Mouse (Mus musculus) B cell, adult 62 days (primary cell): ENCODE data around the gene Pcsk6. TPM values are rescaled to one million over a fixed set of nuclear protein-coding genes. Genes with fewer than 3 reads are reported as not detected.

Experiments
- total RNA-seq: library from RNA; stranded (reverse); gene quantifications from 4 replicates; pipeline ENCODE4 v1.2.4, GENCODE M21; 2023

The Pcsk6 gene
- not detected in 4 replicates for total RNA-seq

DNA sequence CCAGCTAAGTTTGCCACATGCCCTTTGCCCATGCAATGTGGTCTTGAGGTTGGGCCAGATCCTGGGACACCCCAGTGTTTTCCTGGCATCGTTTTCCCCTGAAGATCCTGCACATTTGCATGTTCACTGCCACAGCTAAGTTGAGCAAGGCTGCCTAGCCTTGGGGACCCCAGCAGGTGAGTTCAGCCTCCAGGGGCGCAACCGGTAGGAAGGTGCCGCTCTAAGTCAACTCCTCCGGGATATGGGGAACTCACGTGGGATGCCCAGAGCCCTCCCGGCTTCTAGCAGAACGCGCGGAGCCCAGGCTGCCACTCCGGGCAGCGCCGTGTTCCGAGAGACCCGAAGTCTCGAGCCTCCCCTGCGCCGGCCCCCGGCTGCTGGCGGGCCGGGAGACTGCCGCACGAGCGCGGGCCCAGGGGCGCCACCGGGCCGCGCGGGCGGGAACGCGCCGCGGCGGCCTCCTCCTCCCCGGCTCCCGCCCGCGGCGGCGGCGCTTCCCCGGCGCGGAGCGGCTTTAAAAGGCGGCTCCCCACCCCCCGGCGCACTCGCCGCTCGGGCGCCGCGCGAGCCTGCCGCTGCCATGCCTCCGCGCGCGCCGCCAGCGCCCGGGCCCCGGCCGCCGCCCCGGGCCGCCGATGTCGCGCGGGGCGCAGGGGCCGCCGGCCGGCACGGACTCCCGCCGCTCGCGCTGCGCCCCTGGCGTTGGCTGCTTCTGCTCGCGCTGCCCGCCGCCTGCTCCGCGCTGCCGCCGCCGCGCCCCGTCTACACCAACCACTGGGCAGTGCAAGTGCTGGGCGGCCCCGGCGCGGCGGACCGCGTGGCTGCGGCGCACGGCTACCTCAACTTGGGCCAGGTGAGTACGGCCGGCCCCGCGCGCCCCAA lies at the start of gene Pcsk6:
Gene Pcsk6 (plus strand): TSS at position 144 of the 882 bp plus-strand sequence.

DNA sequence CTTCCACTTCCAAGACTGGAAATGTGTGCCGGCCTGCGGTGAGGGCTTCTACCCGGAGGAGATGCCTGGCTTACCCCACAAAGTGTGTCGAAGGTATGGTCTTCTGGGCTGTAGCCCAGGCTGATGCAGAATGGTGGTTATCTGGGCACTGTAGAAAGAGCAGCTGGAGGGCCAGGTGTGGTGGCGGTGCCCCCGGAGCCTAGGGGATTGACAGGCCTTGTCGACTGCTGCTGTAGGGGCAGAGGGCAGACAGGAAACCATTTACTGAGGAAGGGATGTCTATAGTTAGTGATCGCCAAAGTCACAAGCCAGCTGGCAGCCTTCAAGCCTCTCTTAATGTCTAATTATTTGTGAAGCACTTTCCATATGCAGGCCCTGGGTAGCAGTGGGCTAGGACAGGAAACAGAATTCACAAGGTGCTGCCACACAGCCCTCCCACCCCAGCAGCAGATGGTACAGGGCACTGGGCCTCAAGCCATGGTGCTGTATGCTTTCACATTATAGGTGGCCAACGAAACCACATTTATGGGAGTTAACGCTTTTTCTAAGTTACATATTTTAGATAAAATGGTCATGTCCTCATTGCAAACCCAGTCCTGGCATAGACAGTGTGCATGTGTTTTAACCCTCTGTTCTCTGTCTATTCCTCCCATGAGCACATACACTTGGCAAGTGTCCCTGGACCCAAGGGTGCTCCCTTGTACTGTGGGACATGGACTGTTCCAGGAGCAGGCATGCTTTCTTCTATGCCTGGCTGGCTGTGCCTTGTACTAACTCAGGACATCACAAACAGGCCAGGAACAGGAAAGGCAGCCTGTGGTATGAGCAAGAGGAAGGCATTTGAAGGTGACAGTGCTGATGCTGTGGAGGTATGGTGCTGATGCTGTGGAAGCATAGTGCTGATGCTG lies 182.3 kb downstream of the Pcsk6 start, which contains the start of gene Gm45213:
Gene Gm45213 (plus strand): TSS at position 51 of the 908 bp plus-strand sequence.

DNA sequence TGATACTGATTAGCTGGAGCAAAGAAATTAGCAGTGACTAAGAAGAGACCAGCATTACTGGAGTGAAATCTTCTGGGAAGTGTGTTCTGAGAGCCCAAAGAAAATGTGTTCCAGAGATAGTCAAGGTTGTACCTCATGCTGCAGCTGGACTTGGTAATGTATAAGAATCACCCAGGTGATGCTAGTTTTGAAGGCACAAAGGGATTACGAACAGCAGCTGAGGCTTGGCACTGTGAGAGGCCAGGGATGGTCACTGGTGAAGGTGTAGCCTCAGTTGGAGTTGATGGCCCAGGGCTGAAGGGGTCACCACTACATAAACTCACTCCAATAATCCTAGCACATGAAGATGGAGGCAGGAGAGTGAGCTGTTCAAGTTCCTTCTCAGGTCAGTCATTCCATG lies 197.2 kb downstream of the Pcsk6 start, which contains the start of gene Snrpa1:
Gene Snrpa1 (plus strand): TSS at position 301 of the 400 bp plus-strand sequence.

DNA sequence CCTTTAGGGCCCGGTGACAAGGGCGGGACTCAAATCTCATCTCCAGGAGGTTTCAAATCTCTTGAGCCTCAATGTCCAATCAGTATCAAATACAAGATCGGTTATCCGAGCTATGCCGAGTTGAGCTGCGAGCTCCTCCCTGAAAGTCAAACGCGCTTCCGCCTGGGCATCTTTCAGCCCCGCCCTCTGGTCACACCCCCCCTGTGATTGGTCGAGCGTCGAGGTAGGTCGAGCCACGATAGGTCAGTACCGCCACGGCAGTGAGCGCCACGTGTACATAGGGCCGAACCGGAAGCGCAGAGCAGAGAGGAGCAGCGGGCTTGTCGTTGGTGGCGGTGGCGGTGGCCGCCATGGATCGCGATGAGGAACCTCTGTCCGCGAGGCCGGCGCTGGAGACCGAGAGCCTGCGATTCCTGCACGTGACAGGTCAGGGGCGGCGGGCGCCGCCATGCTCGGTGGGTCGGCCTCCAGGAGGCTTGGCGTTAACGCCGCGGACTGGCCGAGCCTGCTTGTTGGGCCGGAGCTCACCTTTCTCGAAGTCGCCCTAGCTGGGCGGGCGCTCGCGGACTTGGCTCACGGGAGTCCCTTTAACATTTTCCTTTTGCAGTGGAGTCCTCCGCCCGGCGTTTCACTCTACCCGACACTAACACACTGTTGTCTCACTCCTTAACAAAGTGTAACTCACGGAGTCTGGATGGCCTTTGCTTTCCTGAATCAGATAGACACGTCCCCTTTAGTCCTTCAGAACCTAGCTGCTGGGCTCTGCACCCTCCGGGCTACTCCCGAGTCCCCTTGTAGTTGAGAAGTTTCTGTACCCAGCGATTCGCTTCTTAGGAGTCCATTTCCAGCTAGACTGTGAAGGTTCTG lies 218.1 kb downstream of the Pcsk6 start, which contains the start of gene Selenos:
Gene Selenos (plus strand): TSS at position 286 of the 867 bp plus-strand sequence.

Other genes with a start within 250 kb of the Pcsk6 start
- gene Tarsl2, start 216.8 kb upstream of the Pcsk6 start, total RNA-seq = 8.9 to 10.9 TPM (median 9.9 TPM) in 4 replicates
- gene Tm2d3, start 170.6 kb upstream of the Pcsk6 start, total RNA-seq = 22.4 to 26.6 TPM (median 24.4 TPM) in 4 replicates
- not detected in 4 replicates for gene Gm45213, start 181.9 kb downstream of the Pcsk6 start, total RNA-seq
- 64.7 to 68.6 TPM (median 65.6 TPM) in 4 replicates for gene Snrpa1, start 197.3 kb downstream of the Pcsk6 start, total RNA-seq
- gene Selenos, start 217.9 kb downstream of the Pcsk6 start, total RNA-seq = 46.7 to 55.9 TPM (median 53.7 TPM) in 4 replicates
- 77.1 to 86.8 TPM (median 82.7 TPM) in 4 replicates for gene Chsy1, start 247.8 kb downstream of the Pcsk6 start, total RNA-seq